Mouse (Mus musculus) stomach, postnatal 0 days (tissue): ENCODE measurements around the gene Ubiad1.

ENCODE experiments used
- CTCF ChIP-seq: IDR thresholded peaks from 2 replicates; pipeline ENCODE4 v1.5.1; 2016; ENCODE audit warnings: antibody characterized with exemption, low read depth, mild to moderate bottlenecking, moderate library complexity
- EP300 ChIP-seq: optimal IDR thresholded peaks from 2 replicates; pipeline ENCODE3; 2016; ENCODE audit warnings: antibody characterized with exemption

DNA sequence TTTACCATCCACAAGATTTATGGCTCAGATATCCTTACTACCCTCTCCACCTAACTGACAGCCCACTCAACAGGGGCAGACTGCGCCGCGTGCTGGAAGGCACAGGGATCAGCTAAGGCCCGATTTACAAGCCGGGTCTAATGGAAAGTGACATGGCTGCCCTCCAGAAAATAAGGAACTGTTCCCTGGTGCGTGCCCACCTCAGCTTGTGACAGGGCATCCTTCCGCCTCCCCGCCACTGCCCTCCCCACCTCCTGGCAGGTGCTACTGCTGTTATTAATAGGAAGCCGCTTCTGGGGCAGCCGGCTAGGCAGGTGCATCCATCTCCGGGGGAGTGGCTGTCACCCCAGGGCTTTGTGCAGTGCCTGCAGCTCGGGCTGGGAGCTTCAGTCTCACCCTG lies 41.2 kb downstream of the Ubiad1 start:
- no peak for TF ChIP-seq CTCF
- no peak for TF ChIP-seq EP300
